In genomic region chr11:77348142-77348741, GRCm38 (mm10) we compare ENCODE assay signal across 1 mouse cellular context.
A peak's percentile ranks its signal among the peaks of the same experiment; 100 is the strongest.
TF ChIP-seq lines count a peak whose summit lies in the region.

No protein-coding gene starts in this region.

TF ChIP-seq in CH12.LX, 34 proteins besides CTCF, POLR2A, EP300 and RAD21 (continued from another document):
- TF ChIP-seq ELF1 (IDR thresholded peaks at IDR 0.05; ENCODE audit: low read depth, low read length) (no peak), HCFC1 (IDR thresholded peaks at IDR 0.05; ENCODE audit: low read depth, low read length) (no peak), POLR2AphosphoS2 (IDR thresholded peaks at IDR 0.05; ENCODE audit: low read depth, low read length) (no peak), ZMIZ1 (IDR thresholded peaks at IDR 0.05; ENCODE audit: low read depth, low read length) (peak; percentile 83; the same call in 1 of the 2 replicates), ZC3H11A (IDR thresholded peaks at IDR 0.05; ENCODE audit: low read depth, low read length) (no peak), CHD1 (IDR thresholded peaks at IDR 0.05; ENCODE audit: low read depth, low read length) (peak; percentile 83; the same call in 1 of the 2 replicates), ZKSCAN1 (IDR thresholded peaks at IDR 0.05; ENCODE audit: borderline replicate concordance, low read depth, low read length) (no peak), USF2 (conservative IDR thresholded peaks at IDR 0.05; ENCODE audit: low read depth, low read length) (no peak), MEF2A (IDR thresholded peaks at IDR 0.05; ENCODE audit: borderline replicate concordance, low read depth, low read length) (0 out of 2 replicates have a peak, but pooled peaks have one; percentile 18), SMC3 (IDR thresholded peaks at IDR 0.05; ENCODE audit: low read depth, low read length) (no peak), TCF12 (IDR thresholded peaks at IDR 0.05; ENCODE audit: low read depth, low read length) (peak; percentile 86), MAFK (IDR thresholded peaks at IDR 0.05; ENCODE audit: insufficient replicate concordance, low read length) (no peak), TBP (conservative IDR thresholded peaks at IDR 0.05; ENCODE audit: low read depth, low read length) (no peak; the same call in 1 of the 2 replicates), BHLHE40 (IDR thresholded peaks at IDR 0.05; ENCODE audit: low read depth, low read length) (no peak), GABPA (IDR thresholded peaks at IDR 0.05; ENCODE audit: insufficient replicate concordance, low read depth, low read length) (no peak), RCOR1 (conservative IDR thresholded peaks at IDR 0.05; ENCODE audit: low read depth, low read length) (no peak), JUND (conservative IDR thresholded peaks at IDR 0.05; ENCODE audit: low read depth, low read length) (no peak), NRF1 (IDR thresholded peaks at IDR 0.05; ENCODE audit: low read depth, low read length) (peak; percentile 32)
TF ChIP-seq in CH12.LX: peak in this region for 12.
